Mouse (Mus musculus): Measurements from ENCODE around the gene Msrb3. TPM values are rescaled to one million over a fixed set of nuclear protein-coding genes. Genes with fewer than 3 reads are reported as not detected.

Msrb3 gene
- total RNA-seq, 2 experiments from 2014 or later: 3.4 to 4.6 TPM

DNA sequence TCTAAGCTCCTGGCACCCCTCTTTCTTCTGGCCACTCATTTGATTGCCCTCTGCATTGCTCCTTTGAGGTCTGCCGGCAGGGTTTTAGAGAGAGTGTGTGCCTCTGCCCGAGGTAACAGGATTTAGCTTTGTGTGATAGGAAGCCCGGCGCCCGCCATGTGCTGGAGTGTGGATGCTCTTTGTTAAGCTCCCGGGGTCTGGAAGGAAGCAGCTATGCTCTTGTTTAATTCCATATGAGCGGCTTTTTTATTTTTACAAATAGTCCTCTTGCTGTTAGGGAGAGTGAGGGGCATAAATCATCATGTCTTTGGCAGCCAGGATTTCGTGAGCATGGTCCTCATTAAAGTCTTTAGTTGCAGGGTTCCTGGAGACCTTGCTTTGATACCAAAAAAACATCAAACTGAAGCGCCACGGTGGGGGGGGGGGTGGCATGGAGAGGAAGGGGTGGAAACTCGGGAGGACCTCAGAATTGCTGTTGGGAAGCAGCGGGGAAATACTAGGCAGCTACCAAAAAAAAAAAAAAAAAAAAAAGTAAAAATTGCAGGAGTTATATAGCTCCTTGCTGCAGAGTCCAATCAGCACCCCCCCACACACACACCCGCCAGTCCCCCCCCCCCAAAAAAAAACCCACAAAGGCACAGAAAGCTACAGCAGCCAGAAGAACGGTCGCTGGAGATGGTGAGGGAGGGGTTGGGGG is 154.3 kb downstream of the Msrb3 start:
- DNase-seq: no peak

DNA sequence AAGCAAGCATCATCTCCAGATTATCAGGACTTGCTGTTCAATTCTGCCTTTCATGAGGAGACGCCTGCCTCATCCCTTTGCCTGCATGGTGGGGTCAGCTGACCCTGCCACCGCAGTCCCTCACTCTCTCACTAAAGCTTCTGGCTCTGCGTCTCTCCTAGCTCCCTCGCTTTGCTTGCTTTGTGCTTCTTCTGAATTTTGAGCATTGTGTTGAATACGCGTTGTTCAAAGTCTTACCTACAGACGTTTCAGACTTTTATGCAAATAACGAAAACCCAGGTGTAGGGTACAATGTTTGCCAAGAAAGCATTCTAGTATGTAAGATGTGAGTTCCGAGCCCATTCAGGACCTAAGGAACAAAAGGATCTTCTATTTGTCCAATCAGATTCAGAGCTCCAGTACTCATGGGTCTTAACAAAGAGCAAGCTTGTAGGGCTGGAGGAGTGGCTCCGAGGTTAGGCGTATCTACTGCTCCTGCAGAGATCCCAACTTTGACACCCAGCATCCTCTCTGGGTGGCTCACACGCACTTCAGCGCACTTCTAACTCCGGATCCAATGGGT is 162.3 kb downstream of the Msrb3 start:
- DNase-seq: no peak

DNA sequence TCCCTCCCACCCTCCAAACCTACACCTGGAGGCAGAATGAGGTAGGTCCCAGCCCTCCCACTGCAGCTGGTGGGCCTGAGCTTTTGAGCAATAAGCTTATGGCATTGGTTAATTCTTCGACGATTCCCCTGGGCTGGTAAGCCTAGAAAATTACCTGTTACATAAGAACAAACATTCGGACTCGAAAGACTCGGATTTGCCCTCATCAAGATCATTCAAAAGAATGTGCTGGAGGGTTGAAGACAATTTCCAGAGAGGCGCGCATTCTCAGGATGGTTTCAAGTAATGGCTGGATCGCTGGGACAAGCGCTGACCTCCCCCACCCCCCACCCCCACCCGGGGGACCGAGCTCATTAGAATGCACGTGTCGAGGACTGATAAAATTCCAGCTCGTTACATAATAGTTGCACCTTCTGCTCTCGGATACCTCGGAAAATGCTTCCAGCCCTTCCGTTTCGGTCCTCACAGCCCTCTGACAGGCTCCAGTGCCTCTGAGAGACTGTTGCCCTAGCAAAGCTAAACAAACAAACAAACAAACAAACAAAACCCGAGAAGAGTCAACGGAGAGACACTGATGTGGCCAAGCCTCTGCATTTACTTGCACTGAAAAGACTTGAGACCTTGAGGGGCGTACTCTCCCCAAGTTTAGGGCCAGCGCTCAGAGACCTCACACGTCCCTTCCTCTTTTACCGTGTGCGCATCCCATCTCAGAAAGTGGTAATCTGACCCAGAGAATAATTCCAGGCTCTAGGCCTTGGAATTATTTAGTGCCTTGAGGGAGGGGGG is 163.0 kb downstream of the Msrb3 start:
- no peak for DNase-seq

DNA sequence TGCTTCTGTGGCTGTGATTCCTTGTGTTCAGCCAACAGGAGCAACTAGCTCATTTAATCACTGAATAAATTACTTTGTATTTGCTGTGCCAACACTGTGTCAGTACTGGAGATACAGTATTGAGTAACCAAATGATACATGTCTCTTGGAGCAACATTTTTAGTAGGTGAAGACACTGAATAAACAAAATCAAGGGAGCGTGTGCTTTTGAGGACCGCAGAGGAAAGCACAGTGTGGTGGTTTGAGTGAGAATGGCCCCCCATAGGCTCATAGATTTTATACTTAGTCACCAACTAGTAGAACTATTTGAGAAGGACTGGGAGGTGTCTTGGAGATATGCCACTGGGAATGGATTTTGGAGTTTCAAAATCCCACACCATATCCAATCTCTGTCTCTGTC is 164.5 kb downstream of the Msrb3 start:
- DNase-seq: no peak

Other genes with a start within 250 kb of the Msrb3 start
- gene Lemd3, start 80.2 kb upstream of the Msrb3 start, total RNA-seq (2021): 10 to 100 TPM; 33.0 to 33.7 TPM
- gene Wif1, start 134.9 kb upstream of the Msrb3 start, total RNA-seq (2021): 1 to 10 TPM in 1 of 2 experiments, under 1 TPM in 1; 0.63 to 1.4 TPM